Mouse (Mus musculus) brain, embryonic 14.5 days (tissue): Measurements from ENCODE around the gene Gpbp1.

Source experiments
- CTCF ChIP-seq: fragments of 200-500 bp; IDR thresholded peaks from 2 replicates; pipeline ENCODE4 v1.5.1; 2012; ENCODE audit warnings: inconsistent platforms, mild to moderate bottlenecking, moderate library complexity, borderline replicate concordance; ENCODE audit not compliant: insufficient read depth, insufficient read length; ENCODE audit errors: extremely low read depth
- POLR2A ChIP-seq: fragments of 200-500 bp; IDR thresholded peaks from 2 replicates; pipeline ENCODE4 v1.6.1; 2012; ENCODE audit warnings: mild to moderate bottlenecking, inconsistent platforms, borderline replicate concordance; ENCODE audit not compliant: poor library complexity, insufficient read depth, insufficient read length, severe bottlenecking; ENCODE audit errors: extremely low read depth

DNA sequence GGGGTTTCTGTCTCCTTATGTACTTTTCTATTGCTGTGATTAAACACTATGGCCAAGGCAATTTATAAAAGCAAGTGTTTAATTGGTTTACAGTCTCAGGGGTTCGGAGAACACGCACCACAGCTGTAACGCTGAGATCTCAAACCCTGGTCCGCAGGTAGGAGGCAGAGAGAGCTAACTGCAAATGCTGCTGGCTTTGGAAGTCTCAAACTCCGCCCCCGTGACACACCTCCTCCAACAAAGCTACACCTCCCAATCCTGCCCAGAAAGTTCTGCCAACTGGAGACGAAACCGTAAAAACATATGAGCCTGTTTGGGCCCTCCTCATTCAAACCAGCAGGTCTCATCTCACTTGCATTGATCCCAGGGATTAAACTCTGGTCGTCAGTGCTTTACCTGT, 47.8 kb upstream of the Gpbp1 start:
- TF ChIP-seq CTCF: no peak
- no peak for TF ChIP-seq POLR2A
